Mouse (Mus musculus): ENCODE data around the gene Tmem63a.

DNA sequence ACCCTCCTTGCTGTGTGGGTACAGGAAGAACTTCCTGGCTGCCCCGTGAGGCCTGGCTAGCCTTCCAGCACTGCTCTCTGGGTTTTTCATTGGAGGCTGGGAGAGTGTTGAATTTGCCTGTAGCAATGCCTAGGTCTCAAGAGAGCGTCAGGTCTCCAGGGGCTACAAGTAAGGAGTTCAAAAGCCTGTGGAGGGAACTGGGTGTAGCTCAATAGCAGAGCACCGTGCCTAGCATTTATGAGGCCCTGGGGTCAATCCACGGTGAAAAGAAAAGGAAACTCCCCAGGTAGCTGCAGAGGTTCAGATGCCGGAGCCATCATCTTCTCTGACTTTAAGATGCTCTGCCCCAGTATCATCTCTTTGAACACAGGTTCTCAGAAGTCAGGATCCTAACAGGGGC, 69.5 kb downstream of the Tmem63a start:
- TF ChIP-seq GATA1 (IDR thresholded peaks at IDR 0.05; ENCODE audit: borderline replicate concordance, low read length) = no peak
- no peak for TF ChIP-seq FLI1 (IDR thresholded peaks at IDR 0.05; ENCODE audit: low read length)

Data from megakaryocyte, embryonic 14.5 days (primary cell).